Mouse (Mus musculus) cerebellum, adult 18-20 months (tissue): ENCODE results near the gene Ppm1l.
"Not testable (repeated sequence)": the region's sequence is repeated elsewhere in the genome, so short reads cannot be mapped to it uniquely, and the experiment has no call there.

Source experiments
- DNase-seq, 2 experiments: peaks; one replicate each; pipeline ENCODE4 v3.0.0; 2021

The Ppm1l gene

DNA sequence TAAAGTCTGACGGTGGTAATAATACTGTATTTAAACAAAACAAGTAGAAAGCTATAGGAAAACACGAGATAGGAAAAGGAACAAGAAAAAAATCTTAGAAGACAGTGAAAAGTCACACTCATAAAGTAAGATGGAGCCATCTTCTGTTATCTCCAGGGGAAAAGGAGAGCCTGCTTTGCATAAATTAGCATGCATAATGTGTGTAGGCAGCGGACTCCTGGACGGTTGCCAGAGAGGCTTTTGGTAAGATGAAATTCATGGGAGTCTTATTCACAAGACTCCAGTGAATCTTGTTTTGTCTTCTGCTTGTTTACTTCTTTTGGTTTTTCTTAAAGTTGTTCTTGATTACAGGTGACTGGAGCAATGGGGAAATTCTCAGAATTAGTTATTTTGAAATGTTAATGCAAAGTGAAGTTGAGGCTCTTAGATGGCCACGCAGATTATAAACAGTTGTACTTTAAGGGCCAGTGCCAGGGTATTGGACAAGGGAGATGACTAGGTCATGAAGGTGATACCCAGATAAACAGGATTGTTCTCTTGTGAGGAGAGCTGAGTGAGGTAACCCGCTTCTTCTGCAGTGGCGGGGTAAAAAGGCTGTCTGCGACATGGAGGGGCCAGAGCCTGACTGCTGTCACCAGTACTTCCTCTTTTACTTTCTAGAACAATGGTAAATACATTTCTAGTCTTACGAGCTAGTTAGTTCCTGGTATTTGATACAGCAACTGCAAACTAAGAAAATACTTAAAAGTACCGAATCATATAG is 57.1 kb downstream of the Ppm1l start:
- DNase-seq, result no peak

DNA sequence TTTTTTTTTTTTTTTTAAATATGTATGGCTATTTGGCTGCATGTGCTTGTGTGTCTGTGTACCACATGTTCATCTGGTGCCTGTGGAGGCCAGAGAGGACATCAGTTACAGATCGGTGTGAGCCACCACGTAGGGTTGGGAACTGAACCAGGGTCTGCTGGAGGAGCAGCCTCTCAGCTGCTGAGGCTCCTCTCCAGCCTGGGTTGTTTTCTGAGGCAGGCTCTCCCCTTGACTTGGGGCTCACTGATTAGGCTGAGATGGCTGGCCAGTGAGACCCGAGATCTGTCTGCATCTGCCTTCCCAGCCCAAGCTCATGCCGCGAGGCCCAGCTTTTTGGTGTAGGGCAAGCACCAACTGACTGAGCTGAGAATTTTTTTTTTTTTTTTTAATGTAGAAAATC is 57.9 kb downstream of the Ppm1l start:
- DNase-seq, result no peak

DNA sequence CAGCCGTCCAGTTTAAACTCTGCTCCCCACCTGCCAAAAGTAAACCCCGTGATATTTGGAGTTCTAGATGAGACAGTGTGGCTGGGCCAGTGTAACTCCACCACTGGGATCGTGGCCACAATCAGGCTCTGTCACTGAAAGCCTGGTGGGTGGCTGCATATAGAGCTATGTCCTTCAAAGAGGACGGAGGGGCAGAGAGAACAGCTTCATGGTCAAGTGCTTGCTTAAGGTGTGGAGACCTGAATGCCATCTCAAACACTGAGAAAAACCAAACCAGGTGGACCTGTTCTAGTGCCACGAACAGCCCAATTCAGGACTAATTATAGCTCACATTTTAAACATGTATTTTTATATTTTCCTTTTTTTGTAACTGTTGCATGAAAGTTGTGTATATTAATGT is 58.3 kb downstream of the Ppm1l start:
- no peak for DNase-seq

DNA sequence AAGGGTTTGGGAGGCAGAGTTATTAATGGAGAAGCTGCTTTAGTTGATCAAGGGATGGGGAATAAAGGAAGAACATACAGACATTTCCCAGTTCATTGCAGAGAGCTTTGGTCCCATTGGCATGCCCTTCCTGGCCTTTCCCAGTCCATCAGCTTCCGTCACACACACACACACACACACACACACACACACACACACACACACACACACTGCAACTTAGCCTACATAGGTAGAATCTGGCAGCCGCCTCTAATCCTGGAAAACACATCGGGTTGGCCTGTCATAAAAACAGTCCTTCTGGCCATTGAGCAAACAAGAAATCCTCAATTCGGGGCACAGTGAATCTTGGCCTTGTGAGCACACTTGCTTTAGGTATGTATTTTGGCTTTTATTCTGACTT is 64.6 kb downstream of the Ppm1l start:
- no peak for DNase-seq

DNA sequence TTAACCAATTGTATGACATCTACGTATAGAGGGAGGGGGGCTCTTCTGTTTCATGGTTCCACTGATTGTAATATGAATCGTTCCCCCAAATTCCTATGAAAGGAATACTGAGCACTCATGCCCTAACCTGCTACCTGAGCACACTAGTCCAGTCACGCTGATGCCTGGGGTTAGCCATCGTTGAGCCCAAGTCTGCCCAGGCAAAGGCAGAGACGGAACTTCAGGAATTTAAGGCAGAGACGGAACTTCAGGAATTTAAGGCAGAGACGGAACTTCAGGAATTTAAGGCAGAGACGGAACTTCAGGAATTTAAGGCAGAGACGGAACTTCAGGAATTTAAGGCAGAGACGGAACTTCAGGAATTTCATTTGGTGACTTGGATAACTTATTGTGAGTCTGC is 75.2 kb downstream of the Ppm1l start:
- DNase-seq, result not testable (repeated sequence)

DNA sequence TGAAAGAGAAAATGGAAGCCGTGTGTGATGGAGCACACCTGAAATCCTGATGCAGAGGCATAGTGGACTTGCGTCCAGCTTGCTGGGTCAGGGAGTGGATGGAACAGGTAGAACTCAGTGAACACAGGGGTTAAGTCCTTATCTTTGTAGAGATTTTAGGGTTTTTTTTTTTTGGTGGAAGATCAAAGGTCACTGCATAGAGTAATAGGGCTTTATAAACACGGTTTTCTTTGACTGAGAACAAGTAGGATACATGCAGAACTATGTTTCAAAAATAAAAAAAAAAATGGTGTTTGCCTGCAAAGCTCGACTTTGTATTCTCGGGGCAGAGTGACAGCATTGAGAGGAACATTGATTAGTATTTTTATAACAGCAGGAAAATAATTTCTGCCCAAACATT is 75.6 kb downstream of the Ppm1l start:
- no peak for DNase-seq

DNA sequence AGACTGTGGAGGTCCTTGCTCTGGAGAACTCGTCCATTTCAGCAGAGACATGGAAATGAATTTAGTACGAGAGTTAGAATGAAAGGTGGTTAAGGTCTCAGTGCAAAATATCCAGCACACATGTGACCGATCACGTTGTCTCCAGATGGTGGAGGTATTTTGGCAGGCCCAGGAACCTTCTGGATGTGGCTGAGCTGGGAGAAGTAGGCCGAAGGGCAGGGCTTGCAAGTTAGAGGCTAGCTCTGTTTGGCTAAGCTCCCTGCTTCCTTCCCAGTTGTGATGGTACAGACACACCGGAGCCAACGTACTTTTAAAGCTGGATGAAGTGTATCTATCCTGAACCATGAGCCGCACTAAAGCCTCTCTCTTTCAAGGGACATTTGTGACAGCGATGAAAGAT is 76.4 kb downstream of the Ppm1l start:
- DNase-seq, result no peak

DNA sequence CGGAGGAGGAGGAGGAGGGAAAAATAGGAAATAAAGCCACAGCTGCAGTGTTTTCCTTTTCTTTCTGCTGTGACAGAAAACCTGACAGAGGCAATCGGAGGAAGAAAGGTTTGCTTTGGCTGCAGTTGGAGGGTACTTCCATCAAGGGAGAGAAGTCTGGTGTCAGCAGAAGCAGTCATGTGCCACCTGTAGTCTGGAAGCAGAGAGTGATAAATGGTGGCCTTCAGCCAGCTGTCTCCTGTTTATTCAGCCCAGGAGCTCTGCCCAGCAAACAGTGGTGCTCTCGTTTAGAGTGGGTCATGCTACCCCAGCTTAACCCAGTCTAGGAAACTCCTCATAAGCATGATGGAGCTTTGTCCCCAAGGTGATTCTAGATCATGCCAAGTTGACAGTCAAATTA is 77.3 kb downstream of the Ppm1l start:
- DNase-seq, result peak in 1 of 2 experiments; percentile 41

DNA sequence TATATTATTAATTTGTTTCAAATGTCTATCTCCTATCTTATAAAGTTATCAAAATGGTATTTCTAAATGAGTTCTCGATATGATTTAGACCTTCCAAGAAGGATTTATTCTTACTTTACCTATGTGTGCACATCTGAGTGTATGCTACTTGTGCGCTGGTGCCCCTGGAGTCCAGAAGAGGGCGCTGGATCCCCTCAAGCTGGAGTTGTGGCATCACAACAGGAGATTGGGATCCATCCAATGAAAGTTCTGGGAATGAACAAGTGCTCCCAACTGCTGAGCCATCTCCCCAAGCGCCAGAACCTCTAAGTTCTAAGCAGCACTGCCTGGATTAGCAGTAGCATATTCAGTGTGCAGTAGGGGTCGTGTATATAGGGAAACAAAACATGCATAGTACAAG is 78.4 kb downstream of the Ppm1l start:
- DNase-seq, result no peak

DNA sequence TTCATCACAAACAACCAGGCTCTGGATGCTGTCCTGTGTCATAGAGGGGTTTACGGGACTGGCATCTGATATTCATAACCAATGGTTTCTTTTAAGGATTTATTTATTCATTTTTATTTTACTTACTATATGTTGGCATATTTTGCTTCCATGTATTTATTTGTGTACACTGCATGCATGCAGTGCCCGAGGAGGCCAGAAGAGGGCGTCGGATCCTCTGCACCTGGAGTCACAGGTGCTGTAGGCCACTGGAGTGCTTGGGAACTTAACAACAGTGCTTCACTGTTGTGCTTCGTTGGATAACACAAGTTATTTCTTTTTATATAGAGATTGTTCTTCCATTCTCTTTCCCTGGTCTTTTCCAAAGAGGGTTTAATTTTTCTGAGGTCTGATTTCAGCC is 81.1 kb downstream of the Ppm1l start:
- no peak for DNase-seq

DNA sequence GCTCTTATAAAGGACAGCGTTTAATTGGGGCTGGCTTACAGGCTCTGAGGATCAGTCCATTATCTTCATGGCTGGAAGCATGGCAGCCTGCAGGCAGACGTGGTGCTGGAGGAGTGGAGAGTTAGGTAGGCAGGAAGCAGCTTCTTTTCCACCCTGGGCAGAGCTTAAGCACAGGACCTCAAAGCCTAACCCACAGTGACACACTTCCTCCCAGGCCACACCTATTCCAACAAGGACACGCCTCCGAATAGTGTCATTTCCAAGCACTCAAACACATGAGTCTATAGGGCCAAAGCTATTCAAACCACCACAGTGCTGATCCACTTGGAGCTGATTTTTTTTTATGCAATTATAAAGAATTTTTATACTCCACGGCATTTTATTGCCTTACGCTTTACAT is 82.7 kb downstream of the Ppm1l start:
- no peak for DNase-seq

DNA sequence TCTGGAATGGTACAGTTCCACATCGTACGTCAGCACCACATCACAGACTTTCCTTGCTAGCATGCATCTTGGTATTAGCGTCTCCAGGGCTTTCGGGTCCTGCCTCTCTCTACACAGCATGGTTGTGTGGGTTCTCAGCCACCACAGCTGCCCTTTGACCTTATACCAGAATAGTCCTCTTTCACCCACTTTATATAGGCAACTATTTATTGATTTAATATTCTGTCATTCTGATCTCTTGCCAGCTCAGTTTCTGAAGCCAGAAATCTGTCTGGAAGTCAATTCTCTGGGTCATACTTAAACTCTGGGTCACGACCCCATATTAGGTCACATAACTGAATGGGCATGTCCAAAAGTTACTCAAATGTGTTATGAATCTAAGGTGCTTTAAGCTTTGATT is 86.5 kb downstream of the Ppm1l start:
- DNase-seq, result no peak

DNA sequence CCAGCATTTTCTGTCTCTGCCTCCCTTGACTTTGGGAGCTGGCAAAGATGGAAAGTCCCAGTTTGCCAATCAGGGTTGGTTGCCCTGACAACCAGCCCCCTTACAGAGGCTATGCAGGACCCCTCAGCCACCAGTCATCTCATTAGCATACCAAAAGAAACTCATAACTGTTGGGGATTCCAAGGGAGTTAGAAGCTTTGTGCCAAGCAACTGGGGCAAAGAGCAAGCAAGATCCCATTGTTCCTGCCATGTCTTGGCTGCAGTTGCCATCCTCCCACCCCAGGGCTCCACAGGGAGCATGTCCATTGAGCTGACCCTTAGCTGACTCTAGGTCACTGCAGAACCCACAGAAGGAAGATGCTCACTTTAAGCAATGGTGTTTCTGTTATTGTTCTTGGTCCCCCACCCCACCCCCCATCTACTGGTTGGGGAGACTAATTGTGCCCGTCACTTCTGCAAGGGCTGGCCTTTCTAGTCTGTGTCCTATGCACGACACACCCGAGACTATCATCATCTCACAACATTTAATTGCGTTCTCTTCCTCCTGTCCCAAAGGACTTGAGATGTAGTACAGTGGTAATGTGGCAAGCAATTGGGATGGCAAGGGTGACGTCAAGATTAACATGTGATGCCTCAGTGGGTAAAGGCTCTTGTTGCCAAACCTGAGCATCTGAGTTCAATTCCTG is 89.7 kb downstream of the Ppm1l start:
- DNase-seq, result no peak

DNA sequence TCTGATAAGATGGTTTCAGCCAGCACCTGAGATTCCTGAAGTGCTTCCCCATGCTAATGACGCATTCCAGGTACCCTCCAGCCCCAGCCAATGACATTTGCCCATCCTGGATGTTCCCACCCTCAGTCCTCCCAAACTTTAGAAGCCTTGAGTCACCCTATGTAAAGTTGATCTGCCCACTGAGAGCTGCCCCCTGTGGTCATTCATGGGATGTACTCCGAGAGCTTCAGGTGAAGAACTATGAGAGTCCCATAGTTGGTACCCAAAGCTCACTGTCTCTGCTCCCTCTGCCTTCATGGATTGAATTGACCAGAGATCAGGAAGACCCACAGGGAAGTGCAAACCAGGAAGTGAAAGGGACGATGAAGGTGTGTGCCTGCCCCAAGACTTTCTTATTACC is 91.4 kb downstream of the Ppm1l start:
- no peak for DNase-seq

DNA sequence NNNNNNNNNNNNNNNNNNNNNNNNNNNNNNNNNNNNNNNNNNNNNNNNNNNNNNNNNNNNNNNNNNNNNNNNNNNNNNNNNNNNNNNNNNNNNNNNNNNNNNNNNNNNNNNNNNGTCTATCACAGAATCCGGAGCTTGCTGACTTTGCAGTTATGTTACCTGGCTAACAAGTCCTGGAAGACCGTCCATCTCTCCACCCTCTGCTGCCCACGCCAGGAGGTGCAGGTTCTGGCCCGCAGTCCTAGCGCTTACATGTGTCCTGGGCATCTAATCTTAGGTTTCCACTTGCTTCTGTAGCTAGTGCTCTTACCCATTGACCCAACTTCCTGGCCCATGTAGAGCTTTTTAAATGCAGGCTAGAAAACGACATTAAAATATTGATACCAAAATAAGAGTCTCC is 99.5 kb downstream of the Ppm1l start:
- peak in 1 of 2 experiments; percentile 37 for DNase-seq

DNA sequence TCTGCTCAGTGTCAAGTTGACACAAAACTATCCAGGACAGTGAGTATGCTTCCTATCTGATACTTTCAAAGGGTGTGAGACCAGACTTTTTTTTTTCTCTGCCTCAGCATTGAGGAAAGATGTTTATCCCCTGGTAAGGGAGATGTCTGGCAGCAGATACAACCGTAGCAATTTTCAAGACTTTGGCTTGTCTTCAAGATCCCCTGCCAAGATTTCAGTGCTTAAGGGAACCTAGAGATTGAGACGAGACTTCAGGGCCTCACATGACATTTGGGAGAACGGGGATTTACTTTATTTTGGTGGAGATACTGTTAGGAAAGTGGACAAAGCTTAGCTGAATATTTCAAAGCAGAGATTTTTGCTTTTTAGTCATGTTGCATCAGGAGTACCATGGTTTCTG is 106.1 kb downstream of the Ppm1l start:
- no peak for DNase-seq

DNA sequence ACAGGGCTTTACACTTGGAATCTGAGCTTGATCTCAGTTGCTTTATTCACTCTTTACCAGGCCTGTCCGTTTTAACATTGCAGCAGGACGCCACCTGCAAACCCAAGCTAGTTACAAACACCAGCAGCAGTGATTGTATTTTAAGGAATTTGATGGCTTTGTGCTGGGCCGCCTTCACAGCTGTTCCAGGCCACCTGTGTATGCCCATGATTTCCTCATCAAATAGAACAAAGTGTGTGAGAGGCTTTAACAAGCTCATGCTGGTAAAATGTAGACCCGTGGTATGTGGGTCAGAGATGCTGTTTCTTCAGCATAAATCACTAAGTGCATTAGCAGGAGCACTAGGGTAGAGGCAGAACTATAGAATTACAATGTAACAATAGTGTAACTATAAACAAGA is 106.7 kb downstream of the Ppm1l start:
- no peak for DNase-seq

DNA sequence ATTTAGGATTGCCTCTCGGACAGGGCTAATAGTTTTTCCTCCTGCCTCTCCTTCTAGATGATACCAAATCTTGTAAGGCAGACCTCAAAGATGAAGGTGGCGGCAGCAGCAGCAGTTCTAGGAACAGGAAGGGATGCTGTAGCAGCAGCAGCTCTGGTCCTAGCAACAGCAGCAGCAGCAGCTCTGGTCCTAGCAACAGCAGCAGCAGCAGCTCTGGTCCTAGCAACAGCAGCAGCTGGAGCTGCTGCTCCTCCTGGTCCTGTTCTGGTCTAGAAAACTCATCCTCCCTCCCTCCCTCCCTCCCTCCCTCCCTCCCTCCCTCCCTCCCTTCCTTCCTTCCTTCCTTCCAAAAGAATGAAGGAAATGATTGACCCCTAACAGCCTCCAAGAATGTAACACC is 108.1 kb downstream of the Ppm1l start:
- DNase-seq, result not testable (repeated sequence)

DNA sequence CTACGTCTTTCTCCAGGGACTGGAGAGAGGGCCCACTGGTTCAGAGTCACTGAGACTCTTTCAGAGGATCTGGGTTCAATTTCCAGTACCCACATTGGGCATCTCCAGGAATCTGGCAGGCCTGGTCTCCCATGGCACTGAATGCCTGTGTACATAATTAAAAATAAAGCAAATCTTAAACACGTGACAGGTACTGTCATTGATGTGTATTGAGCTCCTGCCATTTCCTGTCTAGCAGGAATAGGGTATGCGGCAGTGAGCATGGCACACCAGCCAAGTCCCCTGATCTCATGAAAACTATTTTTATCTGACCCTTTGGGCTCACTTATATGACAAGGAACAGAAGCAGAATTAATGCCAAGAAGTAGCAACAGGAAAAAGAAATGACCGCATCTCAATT is 110.6 kb downstream of the Ppm1l start:
- DNase-seq, result peak; percentile 25 to 28

DNA sequence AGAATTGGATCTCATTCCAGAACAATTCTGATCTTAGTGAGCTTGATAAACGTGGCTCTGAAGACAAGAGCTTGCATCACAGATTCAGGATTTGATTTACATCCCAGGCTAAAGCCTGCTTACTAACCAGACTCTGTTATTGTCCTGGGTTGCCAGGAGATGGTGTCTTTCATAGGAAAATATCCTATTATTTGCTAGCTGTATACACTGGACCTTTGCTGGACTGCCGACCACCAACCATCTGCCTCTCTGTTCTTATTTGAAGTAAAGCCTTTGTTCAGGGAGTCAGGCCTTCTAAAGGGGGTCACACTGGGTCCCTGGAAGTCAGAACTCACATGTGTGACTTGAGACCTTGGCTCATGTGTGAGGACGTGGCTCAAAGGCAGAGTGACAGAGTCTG is 111.6 kb downstream of the Ppm1l start:
- no peak for DNase-seq

DNA sequence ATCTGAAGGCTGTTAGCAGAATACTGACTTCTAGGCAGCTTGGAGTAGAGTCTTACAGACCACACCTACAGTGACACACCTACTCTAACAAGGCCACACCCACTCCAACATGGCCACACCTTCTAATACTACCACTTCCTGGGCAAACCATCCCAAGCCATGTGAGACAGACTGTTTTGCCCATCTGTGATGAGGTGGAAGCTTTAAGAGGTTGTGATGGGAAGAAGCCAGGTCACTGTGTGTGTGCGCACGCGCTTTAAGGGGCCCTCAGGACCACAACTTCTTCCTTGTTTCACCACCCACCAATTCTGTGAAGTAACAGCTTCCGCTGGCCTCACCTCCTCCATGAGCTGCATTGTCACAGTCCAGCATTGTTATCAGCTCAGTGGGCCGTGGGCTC is 112.7 kb downstream of the Ppm1l start:
- DNase-seq, result no peak

DNA sequence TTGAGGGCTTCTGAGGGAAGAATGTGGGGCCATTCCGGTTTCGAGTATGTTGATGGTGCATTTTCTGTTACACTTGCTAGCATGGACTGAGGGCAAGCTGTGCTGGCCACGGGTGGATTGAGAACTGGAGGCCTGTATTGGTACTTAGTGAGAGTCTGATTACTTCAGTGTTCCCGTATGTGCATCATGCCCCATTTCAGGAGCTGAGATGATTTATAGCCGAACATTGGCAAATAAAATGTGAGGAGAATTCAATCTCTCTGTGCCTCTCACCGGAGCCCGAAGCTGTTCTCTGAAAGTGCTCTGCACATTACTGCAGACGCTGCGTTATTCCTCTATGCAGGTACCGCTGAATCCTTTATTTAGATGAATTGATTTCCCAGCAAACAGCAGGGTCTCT is 116.9 kb downstream of the Ppm1l start:
- DNase-seq, result no peak

DNA sequence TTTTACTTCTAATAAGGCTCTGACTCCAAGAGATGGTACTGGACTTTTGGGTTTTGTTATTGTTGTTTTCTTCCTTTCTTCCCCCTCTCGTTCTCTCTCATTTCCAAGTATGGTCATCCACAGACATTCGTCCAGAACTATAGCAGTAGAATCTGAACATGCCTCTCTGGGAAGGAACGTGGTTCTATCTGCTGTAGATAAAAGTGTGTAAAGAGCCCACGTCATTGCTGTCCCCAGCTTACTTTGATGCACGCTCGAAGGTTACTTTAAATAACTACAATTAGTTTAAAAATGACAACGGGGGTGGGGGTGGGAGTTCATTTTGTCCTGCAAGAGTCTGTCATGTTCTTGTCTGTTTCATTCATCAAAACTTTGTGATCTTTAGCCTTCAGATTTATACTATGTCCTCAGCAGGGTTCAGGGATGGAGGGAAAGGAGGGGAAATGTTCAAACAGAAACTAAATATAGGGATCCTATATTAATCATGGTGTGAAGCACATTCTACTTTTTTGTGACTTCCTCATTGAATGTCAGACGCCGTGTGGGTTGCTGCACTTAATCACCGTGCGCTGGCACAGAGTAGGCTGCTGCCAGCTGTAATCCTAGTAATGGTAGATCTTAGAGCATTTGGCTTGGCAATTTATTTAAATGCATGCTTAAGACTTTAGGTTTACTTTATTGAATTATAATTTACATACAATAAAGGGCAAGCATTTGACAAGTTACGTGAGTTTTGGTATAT is 122.3 kb downstream of the Ppm1l start:
- DNase-seq, result no peak

DNA sequence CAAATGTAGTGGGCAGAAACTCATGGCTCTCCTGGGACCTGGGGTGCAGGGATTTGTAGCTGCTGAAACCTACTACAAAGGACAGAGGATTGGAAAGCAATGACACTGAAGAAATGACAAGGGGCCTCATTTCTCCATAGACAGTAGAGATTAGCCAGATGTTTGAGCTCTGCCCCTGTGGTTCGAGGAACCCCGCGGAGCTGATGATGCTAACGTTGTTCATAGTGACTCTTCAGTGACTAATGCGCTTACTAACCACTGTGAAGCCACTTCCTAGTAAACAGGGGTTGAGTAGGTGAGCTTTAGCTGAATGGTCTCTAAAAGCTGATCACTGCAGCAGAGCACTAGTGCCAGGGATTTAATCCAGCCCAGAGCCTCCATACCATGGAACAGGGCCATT is 124.1 kb downstream of the Ppm1l start:
- DNase-seq, result no peak
